Mouse (Mus musculus) cerebellum, adult 2 months (tissue): Measurements from ENCODE around the gene Efnb3.

Experiments used
- CTCF ChIP-seq: fragments of 200-500 bp; IDR thresholded peaks from 2 replicates; pipeline ENCODE4 v1.5.1; 2011; ENCODE audit warnings: low read depth, mild to moderate bottlenecking, control low read depth, low read length, moderate library complexity, borderline replicate concordance; ENCODE audit not compliant: insufficient read depth
- POLR2A ChIP-seq: fragments of 200-500 bp; IDR thresholded peaks from 2 replicates; pipeline ENCODE4 v1.6.1; 2011; ENCODE audit warnings: low read length, control low read depth, borderline replicate concordance; ENCODE audit not compliant: insufficient read depth

DNA sequence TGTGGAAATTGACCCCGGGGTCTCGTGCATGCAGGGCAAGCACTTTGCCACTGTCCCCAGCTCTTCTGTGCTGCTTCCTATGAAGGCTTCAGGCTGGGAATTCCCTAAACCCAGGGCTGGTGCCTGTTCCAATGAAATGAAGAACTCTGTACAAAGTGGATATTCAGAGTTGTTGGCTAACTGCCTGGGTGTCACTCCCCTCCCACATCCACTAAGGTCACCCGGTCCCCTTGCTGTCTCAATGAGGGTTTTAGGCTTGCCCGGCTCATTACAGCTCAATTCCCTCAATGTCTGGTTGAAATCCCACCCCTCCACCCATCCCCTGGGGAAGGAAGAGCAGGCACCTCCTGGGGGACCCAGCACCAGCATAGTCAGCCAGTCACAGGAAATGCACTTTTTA is 40.0 kb downstream of the Efnb3 start:
- TF ChIP-seq CTCF (no peak), POLR2A (no peak)
